Mouse (Mus musculus): ENCODE measurements around the gene Slc1a2. TPM values are rescaled to one million over a fixed set of nuclear protein-coding genes. Genes with fewer than 3 reads are reported as not detected.

Slc1a2 gene
- not detected in 2 replicates for total RNA-seq (2012; rRNA removed)
- under 1 TPM in 1 of 2 experiments, not detected in 1; 0.08 TPM for polyA plus RNA-seq (2012; ENCODE audit: insufficient read depth in 1 of 2, insufficient read length in 2 of 2, low read depth in 1 of 2, low replicate concordance in 2 of 2, missing spikeins in 1 of 2)

GRCm38 (mm10) chr2:102658163-102658660 lies at the start of gene Slc1a2:
Gene Slc1a2 (plus strand): TSS chr2:102658659.
- TF ChIP-seq MAZ (IDR thresholded peaks at IDR 0.05; ENCODE audit: low read depth, low read length): no peak
- TF ChIP-seq MEF2A (IDR thresholded peaks at IDR 0.05; ENCODE audit: extremely low read depth, insufficient replicate concordance, low read depth, low read length, poor library complexity, severe bottlenecking): no peak
- no peak for TF ChIP-seq POLR2A (IDR thresholded peaks at IDR 0.05; ENCODE audit: control insufficient read depth in 1 of 2, insufficient read depth in 1 of 2, low read depth in 1 of 2, low read length in 2 of 2, poor library complexity in 1 of 2)
- no peak for TF ChIP-seq GATA1 (IDR thresholded peaks at IDR 0.05; ENCODE audit: low read depth, low read length)
- TF ChIP-seq SIN3A (IDR thresholded peaks at IDR 0.05; ENCODE audit: low read length): no peak
- no peak for TF ChIP-seq ELF1 (IDR thresholded peaks at IDR 0.05; ENCODE audit: low read depth, low read length)
- no peak for TF ChIP-seq TCF12 (IDR thresholded peaks at IDR 0.05; ENCODE audit: low read depth, low read length)
- no peak for TF ChIP-seq RCOR1 (IDR thresholded peaks at IDR 0.05; ENCODE audit: low read depth, low read length)
- no peak for TF ChIP-seq KAT2A (conservative IDR thresholded peaks at IDR 0.05; ENCODE audit: low read depth, low read length)
- TF ChIP-seq EP300 (IDR thresholded peaks at IDR 0.05; ENCODE audit: low read depth in 1 of 2, low read length in 2 of 2): no peak
- no peak for TF ChIP-seq ZKSCAN1 (IDR thresholded peaks at IDR 0.05; ENCODE audit: low read depth, low read length)
- TF ChIP-seq JUND (IDR thresholded peaks at IDR 0.05; ENCODE audit: low read depth, low read length): no peak
- no peak for TF ChIP-seq ETS1 (IDR thresholded peaks at IDR 0.05; ENCODE audit: low read depth, low read length)
- no peak for TF ChIP-seq USF1 (IDR thresholded peaks at IDR 0.05; ENCODE audit: low read depth, low read length)
- TF ChIP-seq SMC3 (IDR thresholded peaks at IDR 0.05; ENCODE audit: low read depth, low read length): no peak
- no peak for TF ChIP-seq NRF1 (IDR thresholded peaks at IDR 0.05; ENCODE audit: insufficient read depth, low read depth, low read length, poor library complexity, severe bottlenecking)
- no peak for TF ChIP-seq HCFC1 (IDR thresholded peaks at IDR 0.05; ENCODE audit: low read depth, low read length)
- no peak for TF ChIP-seq TAL1 (IDR thresholded peaks at IDR 0.05; ENCODE audit: low read length)
- no peak for DNase-seq (ENCODE audit: low read depth, low spot score)
- no peaks in the 10 kb centered on the region for H3K9me3 ChIP-seq (replicated peaks; ENCODE audit: insufficient read depth, low read length)
- H3K36me3 ChIP-seq (ENCODE audit: control insufficient read depth in 1 of 2, insufficient read depth in 2 of 2, low read length in 2 of 2): no peaks in the 10 kb centered on the region
- H3K27ac ChIP-seq (ENCODE audit: control insufficient read depth, low read depth, low read length): no peak within 1 kb of the TSS
- no peaks in the 10 kb centered on the region for H3K79me2 ChIP-seq (ENCODE audit: control insufficient read depth, insufficient read depth, low read length, poor library complexity)
- H3K4me3 ChIP-seq (ENCODE audit: control insufficient read depth in 1 of 2, insufficient read depth in 1 of 2, low read depth in 2 of 2, low read length in 2 of 2): no peak within 1 kb of the TSS
- H3K4me1 ChIP-seq (ENCODE audit: control insufficient read depth in 1 of 2, insufficient read depth in 2 of 2, low read length in 2 of 2): no peaks in the 10 kb centered on the region
- H3K9ac ChIP-seq (ENCODE audit: control insufficient read depth, low read depth, low read length, poor library complexity, severe bottlenecking): no peak within 1 kb of the TSS
- peaks cover 3 to 9% of the 10 kb centered on the region in 2 experiments for H3K27me3 ChIP-seq (ENCODE audit: control insufficient read depth in 1 of 2, insufficient read depth in 2 of 2, low read length in 2 of 2)

GRCm38 (mm10) chr2:102610485-102610884 lies 48.0 kb upstream of the Slc1a2 start:
- H3K4me3 ChIP-seq (ENCODE audit: control insufficient read depth in 1 of 2, insufficient read depth in 1 of 2, low read depth in 2 of 2, low read length in 2 of 2): no peak overlapping the region
- no peak overlapping the region for H3K27ac ChIP-seq (ENCODE audit: control insufficient read depth, low read depth, low read length)
- peaks cover 5 to 6% of the 10 kb centered on the region in 2 experiments; a peak in 3 of 4 replicates for H3K27me3 ChIP-seq (ENCODE audit: control insufficient read depth in 1 of 2, insufficient read depth in 2 of 2, low read length in 2 of 2)
- DNase-seq (ENCODE audit: low read depth, low spot score): no peak
- no peaks in the 10 kb centered on the region for H3K79me2 ChIP-seq (ENCODE audit: control insufficient read depth, insufficient read depth, low read length, poor library complexity)
- no peaks in the 10 kb centered on the region for H3K36me3 ChIP-seq (ENCODE audit: control insufficient read depth in 1 of 2, insufficient read depth in 2 of 2, low read length in 2 of 2)
- H3K4me1 ChIP-seq (ENCODE audit: control insufficient read depth in 1 of 2, insufficient read depth in 2 of 2, low read length in 2 of 2): no peaks in the 10 kb centered on the region
- TF ChIP-seq MAZ (IDR thresholded peaks at IDR 0.05; ENCODE audit: low read depth, low read length): no peak
- no peak for TF ChIP-seq USF1 (IDR thresholded peaks at IDR 0.05; ENCODE audit: low read depth, low read length)
- TF ChIP-seq SIN3A (IDR thresholded peaks at IDR 0.05; ENCODE audit: low read length): no peak
- no peak for TF ChIP-seq MXI1 (IDR thresholded peaks at IDR 0.05; ENCODE audit: low read depth, low read length)
- no peak for TF ChIP-seq ZMIZ1 (IDR thresholded peaks at IDR 0.05; ENCODE audit: low read depth, low read length)
- no peak for TF ChIP-seq MEF2A (IDR thresholded peaks at IDR 0.05; ENCODE audit: extremely low read depth, insufficient replicate concordance, low read depth, low read length, poor library complexity, severe bottlenecking)
- TF ChIP-seq MYB (IDR thresholded peaks at IDR 0.05; ENCODE audit: low read depth, low read length): no peak
- TF ChIP-seq BHLHE40 (IDR thresholded peaks at IDR 0.05; ENCODE audit: borderline replicate concordance, low read depth, low read length): no peak
- no peaks in the 10 kb centered on the region for H3K9me3 ChIP-seq (replicated peaks; ENCODE audit: insufficient read depth, low read length)
- H3K9ac ChIP-seq (ENCODE audit: control insufficient read depth, low read depth, low read length, poor library complexity, severe bottlenecking): no peak overlapping the region

All from MEL (cell line).